ENCODE assay signal across 7 mouse cellular contexts in the genomic region with DNA sequence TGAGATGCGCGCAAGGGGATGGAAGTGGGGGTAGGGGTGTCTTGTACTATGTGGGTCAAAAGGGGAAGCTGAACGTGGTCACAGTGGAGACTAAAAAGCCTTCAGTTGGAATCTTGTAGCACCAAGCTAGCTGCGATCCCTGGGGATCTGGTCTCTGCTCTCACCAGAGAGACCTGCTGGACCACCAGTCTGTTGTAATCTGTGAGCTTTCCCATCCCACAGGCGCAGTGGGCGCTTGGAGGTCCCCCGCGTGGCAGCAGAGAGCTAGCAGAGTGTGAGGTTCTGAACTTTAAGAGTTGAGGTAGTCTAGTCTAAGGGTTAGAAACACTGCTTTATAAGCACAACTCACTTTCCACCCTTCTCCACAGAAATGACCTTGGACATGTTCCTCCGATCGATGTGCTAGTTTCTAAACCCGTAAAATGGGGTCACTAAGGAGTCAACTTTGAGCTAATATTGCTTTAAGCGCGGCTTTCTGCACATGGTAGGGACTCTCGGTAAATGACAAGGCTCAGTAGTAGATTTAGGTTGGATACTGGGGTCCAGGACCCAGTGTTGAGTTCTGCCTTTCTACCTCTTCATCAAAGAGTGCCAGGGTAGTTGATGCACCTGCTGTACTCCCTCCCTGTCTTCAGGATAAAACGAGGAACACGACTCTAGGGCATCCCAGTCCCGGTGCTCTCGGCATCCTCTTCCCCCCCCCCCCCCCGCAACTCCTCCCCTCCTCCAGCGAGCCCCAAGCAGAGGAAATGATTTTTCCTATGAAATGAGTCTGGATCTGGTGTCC. TPM values are rescaled to one million over a fixed set of nuclear protein-coding genes. Genes with fewer than 3 reads are reported as not detected.
DNase-seq lines count a peak whose midpoint lies in the region; ATAC-seq lines count a peak whose summit lies in the region.

A gene (plus strand): TSS at position 762 of the 787 bp plus-strand sequence.

- H3K27me3 ChIP-seq in lung, embryonic 15.5 days: peaks cover 13% of the 10 kb centered on the region; the same call in 1 of the 2 replicates
- H3K27me3 ChIP-seq in embryonic facial prominence, embryonic 10.5 days (replicated peaks; ENCODE audit: low read depth, poor library complexity, severe bottlenecking): peaks cover 33% of the 10 kb centered on the region
- H3K27me3 ChIP-seq in intestine, embryonic 15.5 days (replicated peaks): 0 out of 2 replicates have a peak, but pooled peaks cover 2% of the 10 kb centered on the region
- H3K27me3 ChIP-seq in midbrain, embryonic 14.5 days (ENCODE audit: control insufficient read depth, insufficient read depth, low read length): no peaks in the 10 kb centered on the region

- DNase-seq in lung, postnatal 36 days: no peak
- peak; percentile 13 for DNase-seq in embryonic facial prominence, embryonic 10.5 days (ENCODE audit: low spot score)
- DNase-seq in midbrain, embryonic 14.5 days: peak; percentile 33
- no peak for DNase-seq in adrenal gland, adult 18-20 months (ENCODE audit: low spot score in 2 of 2)
- DNase-seq in lung, postnatal 14 days: no peak

- ATAC-seq in lung, embryonic 15.5 days (ENCODE audit: borderline replicate concordance, extremely low read depth, low FRiP score, low TSS enrichment): no peak
- 0 out of 2 replicates have a peak, but pooled peaks have one; percentile 13 for ATAC-seq in intestine, embryonic 15.5 days
- ATAC-seq in midbrain, embryonic 14.5 days (ENCODE audit: low FRiP score, low TSS enrichment): peak; percentile 28; the same call in 1 of the 2 replicates

- peak within 1 kb of the TSS; percentile 42 for H3K4me3 ChIP-seq in lung, embryonic 15.5 days
- peak within 1 kb of the TSS; percentile 66 for H3K4me3 ChIP-seq in embryonic facial prominence, embryonic 10.5 days
- peak within 1 kb of the TSS; percentile 46 for H3K4me3 ChIP-seq in intestine, embryonic 15.5 days (replicated peaks)
- H3K4me3 ChIP-seq in midbrain, embryonic 14.5 days (replicated peaks; ENCODE audit: low read depth, low read length): peak within 1 kb of the TSS; percentile 63

- peaks cover 7% of the 10 kb centered on the region; the same call in 1 of the 2 replicates for H3K4me1 ChIP-seq in lung, embryonic 15.5 days
- peaks cover 10% of the 10 kb centered on the region for H3K4me1 ChIP-seq in embryonic facial prominence, embryonic 10.5 days
- H3K4me1 ChIP-seq in intestine, embryonic 15.5 days (replicated peaks): 0 out of 2 replicates have a peak, but pooled peaks cover 2% of the 10 kb centered on the region
- H3K4me1 ChIP-seq in midbrain, embryonic 14.5 days (ENCODE audit: control insufficient read depth, insufficient read depth, low read length): peaks cover 17% of the 10 kb centered on the region

- H3K9ac ChIP-seq in lung, embryonic 15.5 days: peak within 1 kb of the TSS; percentile 23; the same call in 1 of the 2 replicates
- H3K9ac ChIP-seq in intestine, embryonic 15.5 days: peak within 1 kb of the TSS; percentile 23; the same call in 1 of the 2 replicates
- H3K9ac ChIP-seq in midbrain, embryonic 14.5 days (replicated peaks; ENCODE audit: low read length): peak within 1 kb of the TSS; percentile 73

- WGBS in lung, embryonic 15.5 days: 33% methylated on average over 20 of the region's 20 CpGs
- WGBS in embryonic facial prominence, embryonic 10.5 days: 24% methylated on average over 20 of the region's 20 CpGs
- WGBS in intestine, embryonic 15.5 days: 30% methylated on average over 19 of the region's 20 CpGs
- WGBS in midbrain, embryonic 14.5 days: 29% methylated on average over 18 of the region's 20 CpGs

- H3K36me3 ChIP-seq in lung, embryonic 15.5 days: no peaks in the 10 kb centered on the region
- no peaks in the 10 kb centered on the region for H3K36me3 ChIP-seq in embryonic facial prominence, embryonic 10.5 days (replicated peaks)
- H3K36me3 ChIP-seq in intestine, embryonic 15.5 days: no peaks in the 10 kb centered on the region
- H3K36me3 ChIP-seq in midbrain, embryonic 14.5 days (ENCODE audit: control insufficient read depth, insufficient read depth, low read length): no peaks in the 10 kb centered on the region

- H3K4me2 ChIP-seq in lung, embryonic 15.5 days: peak within 1 kb of the TSS; percentile 84
- peak within 1 kb of the TSS; percentile 94 for H3K4me2 ChIP-seq in intestine, embryonic 15.5 days (replicated peaks)
- H3K4me2 ChIP-seq in midbrain, embryonic 14.5 days (ENCODE audit: low read length): peak within 1 kb of the TSS; percentile 67

- no peaks in the 10 kb centered on the region for H3K9me3 ChIP-seq in lung, embryonic 15.5 days
- no peaks in the 10 kb centered on the region for H3K9me3 ChIP-seq in embryonic facial prominence, embryonic 10.5 days
- no peaks in the 10 kb centered on the region for H3K9me3 ChIP-seq in intestine, embryonic 15.5 days
- no peaks in the 10 kb centered on the region for H3K9me3 ChIP-seq in midbrain, embryonic 14.5 days (ENCODE audit: control insufficient read depth, low read length)

- H3K27ac ChIP-seq in lung, embryonic 15.5 days: no peak within 1 kb of the TSS
- H3K27ac ChIP-seq in embryonic facial prominence, embryonic 10.5 days (replicated peaks): peak within 1 kb of the TSS; percentile 71
- no peak within 1 kb of the TSS for H3K27ac ChIP-seq in intestine, embryonic 15.5 days
- peak within 1 kb of the TSS; percentile 92 for H3K27ac ChIP-seq in midbrain, embryonic 14.5 days (replicated peaks; ENCODE audit: low read depth, low read length)

RNA-seq across cellular contexts. Expression of the gene that starts here (rescaled TPM):
- 0.81 and 0.89 TPM in 2 replicates for polyA plus RNA-seq in lung, embryonic 15.5 days (2015; fragmentation: Nextera tagmentation; extraction: Ambion mirVana)
- polyA plus RNA-seq in embryonic facial prominence, embryonic 10.5 days (2016; fragmentation: Nextera tagmentation; extraction: Ambion mirVana): 1.7 and 1.9 TPM in 2 replicates
- 1.5 and 1.8 TPM in 2 replicates for polyA plus RNA-seq in intestine, embryonic 15.5 days (2015; fragmentation: Nextera tagmentation; extraction: Ambion mirVana)
- polyA plus RNA-seq in midbrain, embryonic 14.5 days (2014; fragmentation: Nextera tagmentation; extraction: Ambion mirVana): 40.7 and 50.5 TPM in 2 replicates
- under 1 TPM in 1 of 2 experiments, not detected in 1; 0.10 TPM for total RNA-seq in adrenal gland, adult 18-20 months (2021)

Comparison
In these comparisons a context has a peak if more than half of its experiments do, and no peak if none do; other contexts are left out.
1. RNA of the gene that starts here (polyA plus RNA-seq): 40.7 to 50.5 TPM in midbrain, embryonic 14.5 days; 1.7 to 1.9 TPM in embryonic facial prominence, embryonic 10.5 days, 1.5 to 1.8 TPM in intestine, embryonic 15.5 days and 0.81 to 0.89 TPM in lung, embryonic 15.5 days; every median in the first group is over 10 times any median in the second.
2. H3K27ac ChIP-seq: peak in embryonic facial prominence, embryonic 10.5 days (single experiment) and midbrain, embryonic 14.5 days (single experiment); none in lung, embryonic 15.5 days (single experiment) and intestine, embryonic 15.5 days (single experiment).
3. H3K9ac ChIP-seq: peak in every context shown above with its lines; median percentile 73 in midbrain, embryonic 14.5 days; 23 in lung, embryonic 15.5 days; 23 in intestine, embryonic 15.5 days.
4. DNase-seq: peak in embryonic facial prominence, embryonic 10.5 days (single experiment) and midbrain, embryonic 14.5 days (single experiment); none in lung, postnatal 36 days (single experiment), adrenal gland, adult 18-20 months (0 of 2) and lung, postnatal 14 days (single experiment).
5. Peak in every context shown above with its lines, with median percentiles within 50 percentile points of each other: H3K4me2 ChIP-seq and H3K4me3 ChIP-seq.